Mouse (Mus musculus) ES-E14 (cell line): ENCODE data around the gene Aim2. TPM values are rescaled to one million over a fixed set of nuclear protein-coding genes. Genes with fewer than 3 reads are reported as not detected.

Experiments
- DNase-seq: peaks from one replicate; pipeline ENCODE4 v3.0.0-alpha.2; 2013; ENCODE audit warnings: low read depth, low spot score
- H3K27ac ChIP-seq: 2 replicates; pipeline ENCODE4 v1.5.1; 2012; ENCODE audit warnings: low read depth, mild to moderate bottlenecking, low read length, moderate library complexity, mixed read lengths; ENCODE audit not compliant: poor library complexity, insufficient read depth, severe bottlenecking
- H3K36me3 ChIP-seq: 2 replicates; pipeline ENCODE4 v1.6.1; 2012; ENCODE audit warnings: mild to moderate bottlenecking, low read length, moderate library complexity, mixed read lengths; ENCODE audit not compliant: control insufficient read depth, poor library complexity, insufficient read depth, severe bottlenecking
- H3K4me1 ChIP-seq, 2 experiments: fragments of 150-350 bp in 1 of 2; sonication (generic) in 1 of 2; 2 replicates each; pipeline ENCODE4 v1.6.1; 2012; ENCODE audit warnings: low read length in 2 of 2, mild to moderate bottlenecking in 1 of 2, mixed read lengths in 1 of 2; ENCODE audit not compliant: control insufficient read depth in 2 of 2, insufficient read depth in 2 of 2, poor library complexity in 1 of 2
- H3K4me3 ChIP-seq, 2 experiments: fragments of 150-350 bp in 1 of 2; sonication (generic) in 1 of 2; 2 replicates each; pipeline ENCODE4 v1.5.1; 2012; ENCODE audit warnings: low read length in 2 of 2, low read depth in 1 of 2, mild to moderate bottlenecking in 1 of 2, mixed read lengths in 1 of 2; ENCODE audit not compliant: insufficient read depth in 1 of 2, poor library complexity in 1 of 2, severe bottlenecking in 1 of 2
- H3K9ac ChIP-seq: 2 replicates; pipeline ENCODE4 v1.6.1; 2012; ENCODE audit warnings: low read depth, mild to moderate bottlenecking, low read length, mixed read lengths; ENCODE audit not compliant: poor library complexity, insufficient read depth, severe bottlenecking
- H3K9me3 ChIP-seq: fragments of 150-350 bp; sonication (generic); 2 replicates; pipeline ENCODE4 v1.6.1; 2012; ENCODE audit warnings: low read depth, mild to moderate bottlenecking, low read length; ENCODE audit not compliant: control insufficient read depth, insufficient read depth
- CHD2 ChIP-seq: IDR thresholded peaks from 2 replicates; pipeline ENCODE4 v1.6.1; 2014; ENCODE audit warnings: mild to moderate bottlenecking, low read depth, low read length, inconsistent platforms
- HCFC1 ChIP-seq: IDR thresholded peaks from 2 replicates; pipeline ENCODE4 v1.6.1; 2012; ENCODE audit warnings: low read length, inconsistent platforms, borderline replicate concordance; ENCODE audit not compliant: insufficient read depth
- MAFK ChIP-seq: IDR thresholded peaks from 2 replicates; pipeline ENCODE4 v1.6.1; 2014; ENCODE audit warnings: mild to moderate bottlenecking, low read depth, low read length, inconsistent platforms; ENCODE audit not compliant: insufficient read depth
- ZC3H11A ChIP-seq: IDR thresholded peaks from 2 replicates; pipeline ENCODE4 v1.6.1; 2012; ENCODE audit warnings: low read depth, mild to moderate bottlenecking, inconsistent platforms, low read length, borderline replicate concordance
- ZNF384 ChIP-seq: IDR thresholded peaks from 2 replicates; pipeline ENCODE4 v1.6.1; 2012; ENCODE audit warnings: low read depth, low read length, inconsistent platforms
- in situ Hi-C, 2 experiments: fragments of 600-800 bp; cut with MboI; formaldehyde crosslinking; loops; one replicate each; pipeline ENCODE4 v1.15.1; 2025; ENCODE audit warnings: low sequenced_read_pairs in 2 of 2, inconsistent platforms in 1 of 2; ENCODE audit not compliant: unreplicated experiment in 2 of 2
- total RNA-seq: library from RNA; depleted of rRNA; stranded (reverse); fragments of 300-350 nt; gene quantifications from 2 replicates; pipeline ENCODE4 v1.2.3, GENCODE M21; 2012

Aim2 gene
- total RNA-seq, 1 experiment, result 17.0 TPM

GRCm38 (mm10) chr1:173349946-173350345, 733 bp upstream of the Aim2 start:
- peak overlapping the region in 1 of 2 experiments; percentile 30; a peak in 1 of 4 replicates for H3K4me3 ChIP-seq
- in situ Hi-C loops, result no loop called here
- peak; percentile 93 for TF ChIP-seq CHD2
- TF ChIP-seq ZC3H11A, result no peak
- H3K9ac ChIP-seq, result no peak overlapping the region
- peaks cover 5 to 16% of the 10 kb centered on the region in 2 experiments; a peak in 3 of 4 replicates for H3K4me1 ChIP-seq
- H3K36me3 ChIP-seq, result no peaks in the 10 kb centered on the region
- no peak overlapping the region for H3K27ac ChIP-seq
- peak; percentile 85 for DNase-seq
- H3K9me3 ChIP-seq, result no peaks in the 10 kb centered on the region

GRCm38 (mm10) chr1:173355107-173355846, 4.6 kb downstream of the Aim2 start:
- peaks cover 0 to 3% of the 10 kb centered on the region in 2 experiments; a peak in 2 of 4 replicates for H3K4me1 ChIP-seq
- no peak overlapping the region for H3K9ac ChIP-seq
- no peaks in the 10 kb centered on the region for H3K36me3 ChIP-seq
- TF ChIP-seq MAFK, result peak; percentile 79
- no peak for TF ChIP-seq HCFC1
- H3K4me3 ChIP-seq, result no peak overlapping the region
- H3K27ac ChIP-seq, result no peak overlapping the region
- H3K9me3 ChIP-seq, result no peaks in the 10 kb centered on the region
- in situ Hi-C loops, result no loop called here
- DNase-seq, result no peak

- H3K36me3 ChIP-seq, result no peaks in the 10 kb centered on the region
- H3K27ac ChIP-seq, result no peak overlapping the region
- H3K4me1 ChIP-seq, result no peaks in the 10 kb centered on the region
- DNase-seq, result no peak
- no peak for TF ChIP-seq HCFC1
- TF ChIP-seq ZC3H11A, result no peak
- no peak for TF ChIP-seq CHD2
- TF ChIP-seq MAFK, result no peak
- TF ChIP-seq ZNF384, result no peak
- no peak overlapping the region for H3K4me3 ChIP-seq
- H3K9ac ChIP-seq, result no peak overlapping the region
- H3K9me3 ChIP-seq, result no peaks in the 10 kb centered on the region
- in situ Hi-C loops, result no loop called here
These were observed 6.0 kb downstream of the Aim2 start for GRCm38 (mm10) chr1:173356699-173357098.

GRCm38 (mm10) chr1:173357799-173358198, 7.1 kb downstream of the Aim2 start:
- TF ChIP-seq CHD2 (no peak), ZNF384 (no peak), ZC3H11A (no peak), HCFC1 (no peak), MAFK (no peak)
- no peak overlapping the region for H3K9ac ChIP-seq
- DNase-seq, result no peak
- no peaks in the 10 kb centered on the region for H3K9me3 ChIP-seq
- H3K4me3 ChIP-seq, result no peak overlapping the region
- no peaks in the 10 kb centered on the region for H3K36me3 ChIP-seq
- in situ Hi-C loops, result no loop called here
- no peaks in the 10 kb centered on the region for H3K4me1 ChIP-seq
- H3K27ac ChIP-seq, result no peak overlapping the region
